Mouse (Mus musculus): ENCODE data around the gene Cst9. TPM values are rescaled to one million over a fixed set of nuclear protein-coding genes. Genes with fewer than 3 reads are reported as not detected.

The Cst9 gene
- total RNA-seq (2021): not detected
- long read RNA-seq, experiment 1: 0 reads
- long read RNA-seq, experiment 2: 0 reads

DNA sequence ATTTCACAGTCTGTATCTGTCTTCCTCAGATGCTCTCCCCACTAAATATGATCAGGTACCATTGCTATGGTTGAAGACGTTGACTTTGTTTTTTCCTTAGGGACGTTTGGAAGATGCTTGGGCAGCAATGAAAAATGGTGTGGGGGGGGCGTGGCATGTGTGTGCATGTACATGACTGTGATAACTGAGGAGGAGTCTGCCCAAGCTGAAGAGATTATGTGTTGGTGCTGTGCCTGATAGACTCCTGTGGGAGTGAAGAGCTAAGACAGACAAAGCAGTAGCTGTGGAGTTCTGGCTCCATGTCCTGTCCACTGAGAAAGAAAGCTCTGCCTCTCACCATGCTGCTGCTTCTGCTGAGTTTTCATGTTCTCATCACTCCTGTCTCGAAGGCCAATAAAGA lies at the start of gene Cst9:
Cst9 (plus strand) TSS at position 236 of the 400 bp plus-strand sequence.
- DNase-seq (ENCODE audit: low spot score in 2 of 2): no peak

DNA sequence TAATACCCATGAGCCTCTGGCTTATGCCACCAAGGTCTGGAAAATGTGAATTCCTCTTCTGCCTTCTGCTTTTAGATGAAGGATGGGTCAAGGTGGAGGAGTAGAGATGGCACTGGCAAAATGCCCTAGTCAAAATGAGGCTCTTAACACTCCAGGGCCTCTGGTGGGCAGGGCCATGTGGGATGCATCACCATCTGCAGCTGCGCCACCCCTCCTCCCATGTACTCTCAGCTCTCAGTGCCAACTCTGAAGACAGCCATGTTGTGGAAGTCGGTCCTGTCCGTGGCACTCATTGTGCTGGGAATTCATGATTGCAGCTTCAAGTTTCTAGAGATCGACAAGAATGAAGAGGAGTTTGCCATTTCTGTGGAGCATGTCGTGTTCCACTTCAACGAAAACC lies 45.8 kb upstream of the Cst9 start, which contains the start of gene Cst12:
Cst12 (plus strand) TSS at position 220 of the 400 bp plus-strand sequence.
- DNase-seq (ENCODE audit: low spot score in 2 of 2): no peak

DNA sequence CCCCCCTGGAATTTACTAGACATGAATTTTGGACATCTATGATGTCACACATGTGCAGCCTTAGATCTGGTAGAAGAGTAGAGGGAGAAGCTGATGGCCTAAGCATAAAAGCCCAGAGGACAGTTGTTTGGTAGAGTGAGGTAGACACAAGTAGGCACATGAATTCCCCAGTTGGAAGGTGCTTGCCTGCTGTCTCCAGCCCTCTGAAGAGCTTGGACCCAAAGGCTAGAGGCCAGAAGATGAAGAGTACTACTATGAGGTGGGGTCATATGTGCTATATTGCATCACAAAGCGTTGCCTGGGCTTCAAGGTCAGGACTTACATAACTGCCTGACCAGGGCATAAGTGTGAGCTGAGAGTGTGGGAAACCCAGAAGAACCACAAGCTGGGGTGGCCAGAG lies 36.5 kb upstream of the Cst9 start, which contains the start of gene Cst8:
Cst8 (plus strand) TSS at position 301 of the 400 bp plus-strand sequence.
- no peak for DNase-seq (ENCODE audit: low spot score in 2 of 2)

DNA sequence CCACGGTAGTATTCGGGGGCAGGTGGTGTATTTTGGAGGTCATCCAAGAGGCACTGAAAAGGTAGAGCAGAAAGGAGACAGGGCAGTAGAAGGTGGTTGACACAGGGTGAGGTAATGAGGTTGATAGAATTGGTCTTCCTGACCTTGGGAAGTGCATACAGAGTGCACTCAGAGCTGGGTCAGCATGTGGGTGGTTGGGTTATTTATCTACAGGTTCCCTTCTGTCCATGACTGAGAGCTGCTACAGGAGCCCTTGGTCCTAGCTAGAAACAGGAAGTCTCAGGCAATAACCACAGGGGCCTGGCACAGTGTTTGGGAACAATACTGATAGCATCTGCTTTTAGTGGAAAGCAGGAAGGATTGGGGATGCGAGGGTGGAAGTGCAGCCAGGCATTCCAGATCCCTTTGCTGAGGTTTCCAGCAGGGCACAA lies 33.4 kb upstream of the Cst9 start:
- DNase-seq (ENCODE audit: low spot score in 2 of 2): no peak

DNA sequence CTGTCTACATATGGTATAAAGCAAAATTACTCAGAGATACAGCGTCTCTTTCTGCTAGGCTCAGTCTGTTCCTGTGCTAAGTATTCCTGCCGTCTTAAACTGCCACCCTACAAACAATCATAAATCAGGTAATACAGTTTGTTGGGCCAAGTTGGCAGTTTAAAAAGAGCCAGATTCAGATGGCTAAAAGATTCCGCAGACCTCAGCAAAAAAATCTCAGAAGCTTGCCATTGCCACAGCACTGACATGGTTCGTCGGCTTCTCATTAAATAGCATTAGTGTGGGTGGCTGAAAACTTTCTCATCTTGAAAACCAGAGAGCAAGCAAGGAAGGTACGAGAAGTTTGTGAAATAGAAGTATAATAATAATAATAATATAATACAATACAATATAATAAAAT lies 28.3 kb upstream of the Cst9 start:
- no peak for DNase-seq (ENCODE audit: low spot score in 2 of 2)

DNA sequence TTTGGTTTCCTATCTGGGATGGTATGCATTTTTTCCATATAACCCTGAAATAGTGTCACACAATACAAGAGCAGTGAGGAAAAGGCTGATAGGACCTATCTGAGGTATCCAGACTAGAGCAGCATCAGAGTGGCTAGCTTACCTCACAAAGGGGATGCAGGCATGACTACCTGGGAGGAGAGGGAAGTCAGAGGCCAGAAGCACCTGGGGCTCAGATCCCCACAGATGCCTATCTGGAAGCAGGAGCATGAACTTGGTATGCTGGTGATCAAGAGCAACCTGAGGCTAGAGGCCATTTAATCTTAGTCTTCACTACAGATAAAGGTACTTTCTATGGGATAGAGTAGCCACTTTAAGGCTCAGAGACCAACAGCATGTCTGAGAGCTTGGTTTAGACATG lies 15.0 kb upstream of the Cst9 start, which contains the start of gene Cst13:
Cst13 (plus strand) TSS at position 173 of the 400 bp plus-strand sequence.
- no peak for DNase-seq (ENCODE audit: low spot score in 2 of 2)

DNA sequence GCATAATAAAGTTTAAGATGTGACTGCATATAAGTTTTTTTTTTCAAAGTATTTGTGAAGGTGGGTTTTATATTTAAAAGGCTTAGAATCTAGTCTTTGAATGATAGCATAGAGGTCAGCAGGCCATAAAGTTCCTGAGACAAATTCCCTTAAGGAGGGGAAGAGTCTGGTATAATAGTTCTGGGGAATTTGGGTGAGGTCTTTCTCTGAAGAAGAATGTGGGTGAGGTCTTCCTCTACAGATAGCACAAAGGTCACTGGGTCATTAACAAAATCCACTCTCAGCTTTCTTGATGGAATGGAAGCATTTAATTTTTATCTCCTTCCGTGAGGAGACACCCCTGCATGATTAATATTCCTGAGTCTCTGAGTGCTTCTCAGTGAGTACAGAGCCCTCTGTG lies 9.0 kb upstream of the Cst9 start:
- no peak for DNase-seq (ENCODE audit: low spot score in 2 of 2)

DNA sequence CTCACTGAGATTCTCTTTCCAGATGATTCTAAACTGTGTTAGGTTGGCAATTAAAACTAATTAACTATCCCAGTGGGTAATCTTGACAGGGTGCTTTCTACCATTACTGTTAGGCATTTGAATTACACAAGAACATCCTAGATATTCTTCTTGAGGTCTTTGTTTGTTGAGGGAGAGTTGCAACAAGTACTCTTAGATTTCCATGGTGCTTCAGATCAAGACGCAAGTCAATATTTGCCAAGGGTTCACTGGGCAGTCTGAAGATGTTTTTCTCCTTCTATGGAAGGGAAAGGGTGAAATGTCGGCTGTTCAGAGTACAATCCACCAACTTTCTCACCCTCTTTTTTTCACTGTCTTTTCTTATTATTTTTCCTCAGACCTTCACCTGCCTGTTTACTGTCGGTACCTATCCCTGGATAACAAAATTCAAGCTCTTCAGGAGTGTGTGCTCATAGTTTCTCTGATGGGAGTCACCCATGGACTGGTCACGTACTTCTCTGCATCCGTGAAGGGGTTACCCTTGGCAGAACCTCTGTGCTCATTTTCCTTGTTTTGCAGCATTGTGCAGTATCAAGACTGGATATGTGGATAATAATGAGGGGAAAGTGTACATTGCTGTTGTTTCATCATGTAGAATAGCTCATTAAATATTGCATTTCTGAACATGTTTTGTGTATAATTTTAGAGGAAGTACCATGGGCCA lies 3.3 kb downstream of the Cst9 start:
- DNase-seq (ENCODE audit: low spot score in 2 of 2): no peak

DNA sequence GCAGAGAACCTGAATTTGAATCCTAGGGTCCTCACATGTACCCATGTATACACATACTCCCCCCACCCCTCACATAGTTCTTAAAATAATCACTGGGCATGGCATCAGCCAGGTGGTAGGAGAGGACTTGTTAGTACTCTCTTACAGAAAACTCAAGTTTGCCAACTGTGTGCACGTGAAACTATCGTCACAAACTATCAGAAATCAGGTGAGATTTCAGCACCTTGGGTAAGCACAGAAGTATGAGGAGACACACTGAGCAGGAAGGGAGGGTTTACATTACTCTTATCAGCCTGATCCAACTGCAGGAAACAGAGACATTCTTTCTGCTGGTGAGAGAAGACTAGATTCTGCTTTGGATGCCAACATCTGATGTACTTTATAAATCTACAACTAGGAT lies 4.3 kb downstream of the Cst9 start:
- no peak for DNase-seq (ENCODE audit: low spot score in 2 of 2)

DNA sequence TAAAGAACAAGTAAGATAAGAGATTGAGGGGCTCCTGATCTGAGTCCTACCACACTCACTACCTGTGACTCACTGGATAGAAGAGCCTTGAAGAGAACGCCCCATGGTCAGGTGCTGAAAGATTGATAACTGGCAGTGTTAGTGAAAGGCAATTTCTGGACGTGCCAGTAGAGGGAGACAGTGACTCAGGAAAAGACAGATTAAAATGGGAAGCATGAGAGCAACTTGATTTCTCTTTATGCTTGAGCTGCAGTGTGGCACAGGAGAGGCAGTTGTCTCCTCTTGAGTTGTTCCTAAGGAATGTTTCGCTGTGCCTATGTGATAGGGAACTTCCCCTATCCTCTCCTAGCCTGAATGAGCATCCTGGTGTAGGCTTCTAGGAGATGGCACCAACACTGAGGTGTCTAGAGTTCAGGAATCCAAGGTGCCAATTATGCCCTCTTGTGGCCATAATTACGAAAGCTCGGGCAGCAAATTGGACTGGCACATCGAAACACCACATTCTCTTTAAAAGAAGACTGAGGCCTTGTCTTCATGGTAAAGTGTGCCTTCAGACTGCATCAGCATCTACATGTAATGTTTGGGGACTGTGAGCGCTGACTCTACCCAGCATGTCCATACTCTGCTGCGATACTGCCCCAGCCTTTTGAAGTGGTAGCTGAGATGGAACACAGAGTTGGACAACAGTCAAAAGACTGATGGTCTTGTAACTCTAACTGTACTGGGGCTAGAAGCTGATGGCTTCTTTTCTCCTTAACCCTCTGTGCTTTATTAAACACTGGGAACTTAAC lies 16.4 kb downstream of the Cst9 start:
- peak; percentile 15 to 66 for DNase-seq (ENCODE audit: low spot score in 2 of 2)

DNA sequence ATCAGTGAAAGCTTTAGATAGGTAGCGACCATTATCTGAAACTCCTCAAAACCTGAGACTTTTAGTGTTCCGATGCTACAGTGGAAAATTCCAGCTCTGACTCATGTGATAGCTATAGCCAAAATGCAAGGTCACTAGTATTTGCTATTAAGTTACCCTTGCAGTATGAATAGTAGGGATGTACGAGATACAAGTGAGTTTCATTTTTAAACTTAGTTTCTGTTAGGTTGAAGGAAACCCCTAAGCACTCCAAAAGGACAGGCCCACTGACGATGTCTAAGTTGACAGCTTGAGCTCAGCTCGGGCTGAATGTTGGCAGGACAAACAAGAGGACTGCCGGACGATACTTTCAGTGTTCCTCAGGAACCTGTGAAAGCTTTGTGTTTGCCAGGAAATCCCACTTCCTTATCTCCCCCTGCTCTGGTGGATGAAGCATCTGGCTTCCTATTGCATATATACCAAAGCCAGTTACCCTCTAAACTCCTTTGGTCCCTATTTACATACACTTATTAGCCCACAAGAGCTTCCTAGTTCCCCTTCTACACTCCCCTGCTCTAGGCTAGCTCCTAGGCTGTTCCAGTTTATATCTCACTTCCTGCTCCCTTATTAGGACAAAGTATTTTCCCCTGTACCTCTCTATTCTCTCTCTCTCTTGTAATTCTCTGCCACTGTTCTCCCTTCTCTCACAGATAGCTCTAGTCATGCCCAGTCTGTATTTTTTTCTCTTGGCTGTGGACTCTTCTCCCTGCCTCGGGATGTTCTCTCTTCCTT lies 21.9 kb downstream of the Cst9 start:
- DNase-seq (ENCODE audit: low spot score in 2 of 2): no peak

DNA sequence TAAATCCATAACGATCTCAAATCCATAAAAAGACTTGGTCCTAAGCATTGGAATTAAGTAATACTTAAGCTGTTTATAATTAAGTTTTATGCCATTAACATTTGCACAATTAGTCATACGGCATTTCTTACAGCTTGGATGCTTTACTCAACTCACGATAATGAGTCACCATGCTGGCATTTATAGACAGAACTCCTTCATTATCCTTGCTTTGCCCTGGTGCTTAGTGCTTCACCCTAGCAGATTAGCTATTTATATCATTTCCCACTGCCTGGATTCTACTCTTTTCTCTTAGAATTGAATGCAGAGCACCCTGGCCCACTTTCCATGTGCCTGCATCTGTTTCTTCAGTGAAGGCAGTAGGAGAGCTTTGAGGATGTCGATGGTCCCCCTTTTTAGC lies 22.6 kb downstream of the Cst9 start:
- DNase-seq (ENCODE audit: low spot score in 2 of 2): no peak

DNA sequence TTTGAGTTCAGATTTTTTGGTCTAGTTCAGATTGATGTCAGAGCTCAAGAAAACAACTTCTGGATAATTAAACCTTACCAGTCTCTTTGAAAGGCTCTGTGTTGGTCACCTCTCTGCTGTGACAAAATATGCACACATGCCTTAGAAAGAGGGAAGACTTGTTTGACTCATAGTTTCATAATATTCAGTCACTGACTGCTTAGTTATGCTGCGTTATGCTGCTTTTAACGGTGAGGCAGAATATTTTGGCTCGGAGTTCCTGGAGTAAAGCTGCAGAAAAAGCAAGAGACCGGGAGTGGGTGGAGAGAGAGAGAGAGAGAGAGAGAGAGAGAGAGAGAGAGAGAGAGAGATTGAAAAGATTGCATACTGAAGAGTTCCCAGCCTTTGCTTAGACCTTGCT lies 26.0 kb downstream of the Cst9 start:
- no peak for DNase-seq (ENCODE audit: low spot score in 2 of 2)

DNA sequence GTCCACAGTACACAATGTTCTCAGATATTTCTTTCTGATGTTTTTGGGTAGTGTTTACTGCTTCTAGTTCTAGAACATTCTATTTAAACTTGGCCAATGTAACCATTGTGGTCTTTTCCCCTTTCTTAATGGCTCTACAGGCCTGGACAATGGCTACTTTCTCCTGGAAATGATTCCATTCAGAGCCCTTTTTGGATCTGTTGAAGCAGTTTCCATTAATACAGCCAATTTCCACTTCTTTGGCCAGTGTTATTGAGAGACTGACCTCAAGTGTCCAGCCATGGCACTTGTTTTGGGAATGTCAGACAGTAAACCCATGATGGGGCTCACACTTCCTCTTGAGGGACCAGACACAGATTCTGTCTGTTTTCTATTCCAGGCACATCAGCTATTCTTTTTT lies 26.7 kb downstream of the Cst9 start:
- DNase-seq (ENCODE audit: low spot score in 2 of 2): no peak

DNA sequence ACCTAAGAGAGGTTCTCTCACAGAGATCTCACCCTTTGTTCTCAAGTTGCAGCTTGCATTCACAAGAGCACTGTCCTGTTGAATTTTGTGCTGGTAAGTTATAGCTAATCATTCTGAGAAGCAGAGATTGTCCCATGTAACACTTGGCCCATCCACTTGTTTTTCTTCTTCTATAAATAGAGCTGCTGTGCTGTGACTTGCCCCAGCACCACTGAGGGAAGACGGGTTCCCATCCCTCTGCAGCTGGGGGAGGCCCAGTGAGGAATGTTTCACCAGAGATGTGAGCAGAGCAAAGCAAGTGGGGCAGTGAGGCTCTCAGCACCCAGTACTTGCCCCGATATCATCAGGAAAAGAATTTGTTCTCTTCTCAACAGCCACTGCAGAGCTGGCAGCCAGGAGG lies 30.0 kb downstream of the Cst9 start, which contains the start of gene 9230104L09Rik:
9230104L09Rik (minus strand) TSS at position 73 of the 400 bp plus-strand sequence.
- no peak for DNase-seq (ENCODE audit: low spot score in 2 of 2)

DNA sequence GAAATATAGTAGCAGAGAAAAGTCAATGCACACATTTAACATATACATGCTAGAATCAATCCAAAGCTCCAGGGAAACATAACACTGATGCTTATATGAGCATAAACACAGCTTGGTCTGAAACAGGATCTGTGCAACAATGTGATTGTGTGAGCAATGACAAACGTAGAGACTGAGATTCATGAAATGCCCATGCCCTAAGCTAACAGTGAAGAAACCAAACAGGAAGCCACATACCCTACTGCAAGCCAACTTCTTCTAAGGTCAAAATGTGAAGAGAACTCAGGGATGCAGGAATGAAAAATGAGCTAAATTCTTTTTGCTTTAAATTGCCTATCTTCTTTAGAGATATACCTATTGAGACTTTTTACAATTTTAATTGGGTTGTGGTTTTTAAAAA lies 34.0 kb downstream of the Cst9 start:
- DNase-seq (ENCODE audit: low spot score in 2 of 2): no peak

DNA sequence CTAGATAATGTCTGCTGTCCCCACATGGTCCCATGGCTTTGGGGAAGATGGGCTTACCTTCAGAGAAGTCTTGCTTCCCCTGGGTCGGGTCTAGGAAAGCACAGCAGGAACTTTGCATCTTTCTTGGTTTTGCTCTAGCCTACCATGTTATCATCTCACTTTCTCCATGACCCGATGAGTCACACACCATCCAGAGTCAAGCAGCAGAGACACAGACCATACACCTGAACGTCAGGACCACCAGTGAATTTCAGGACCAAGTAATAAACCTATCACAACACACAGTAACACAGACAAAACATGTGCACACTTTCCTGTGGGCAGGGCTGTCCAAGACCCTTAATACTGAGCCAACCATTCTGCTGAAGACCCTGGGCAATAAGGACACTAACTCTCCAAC lies 35.6 kb downstream of the Cst9 start:
- no peak for DNase-seq (ENCODE audit: low spot score in 2 of 2)

DNA sequence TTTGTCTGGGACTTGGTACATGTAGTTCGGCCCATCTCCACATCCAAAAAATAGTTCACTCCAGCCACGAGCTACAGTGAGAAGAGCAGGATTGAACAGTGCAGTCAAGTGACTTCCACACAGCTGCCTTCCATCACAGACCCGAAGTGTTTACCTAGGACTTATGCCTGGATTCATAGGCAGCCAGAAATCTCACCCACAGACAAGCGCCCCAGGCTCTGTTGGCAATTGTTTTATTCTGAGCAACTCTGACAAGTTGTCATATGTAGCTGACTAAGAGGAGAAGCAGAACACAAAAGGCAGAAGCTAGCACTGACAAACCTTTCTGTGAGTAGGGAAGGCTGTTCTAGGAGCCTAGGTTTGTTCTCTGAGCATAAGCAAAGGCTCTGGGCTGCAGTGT lies 37.9 kb downstream of the Cst9 start:
- DNase-seq (ENCODE audit: low spot score in 2 of 2): no peak

DNA sequence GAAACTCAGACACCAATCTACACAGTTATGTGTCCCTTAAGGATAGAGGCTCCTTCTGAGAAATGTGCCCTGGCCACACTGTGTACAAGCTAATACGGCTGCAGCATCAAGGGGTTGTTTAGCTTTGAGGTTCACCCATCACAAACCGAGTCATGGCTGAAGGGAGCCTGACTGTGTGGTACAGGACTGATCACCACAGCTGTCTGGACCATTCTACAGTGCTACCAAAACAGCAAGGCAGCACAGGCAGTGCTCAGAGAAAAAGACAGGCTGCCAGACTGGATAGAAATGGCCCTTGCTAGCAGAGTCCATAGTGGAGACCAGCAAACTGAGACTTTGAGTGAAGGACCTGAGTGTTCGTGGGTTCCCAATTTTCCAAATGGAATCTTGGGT lies 39.3 kb downstream of the Cst9 start:
- DNase-seq (ENCODE audit: low spot score in 2 of 2): no peak

DNA sequence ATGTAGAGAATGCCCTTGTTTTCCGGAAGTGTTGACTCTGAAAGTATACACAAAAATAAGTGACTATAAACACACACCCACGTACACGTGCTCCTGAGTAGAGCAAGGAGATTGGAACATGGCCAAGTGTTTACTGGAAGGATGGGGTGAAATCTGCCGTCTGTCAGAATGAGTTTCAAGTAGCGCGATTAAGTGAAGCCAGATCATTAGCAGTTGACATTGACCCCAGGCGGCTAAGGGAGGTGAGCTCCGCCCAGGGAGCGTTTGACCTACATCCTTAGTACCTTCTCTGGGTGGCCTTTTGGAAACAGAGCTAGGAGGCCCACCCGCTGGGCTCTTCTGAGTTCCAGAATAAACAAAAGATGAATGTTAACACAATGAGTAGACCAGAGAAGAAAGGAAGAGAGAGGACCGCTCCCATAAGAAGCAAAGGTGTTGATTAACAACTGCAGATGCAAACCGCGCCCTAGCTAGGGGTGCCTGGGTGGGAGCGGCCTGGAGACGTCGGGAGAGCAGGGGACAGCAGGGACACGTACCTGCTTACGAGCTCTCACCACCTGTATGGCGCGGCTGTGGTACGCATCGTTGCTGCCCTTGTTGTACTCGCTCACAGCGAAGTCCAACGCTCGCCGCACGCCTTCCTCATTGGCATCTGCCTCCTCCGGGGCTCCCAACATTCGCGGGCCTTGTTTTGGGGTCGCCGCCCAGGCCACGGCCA lies 39.8 kb downstream of the Cst9 start:
- DNase-seq (ENCODE audit: low spot score in 2 of 2): no peak

DNA sequence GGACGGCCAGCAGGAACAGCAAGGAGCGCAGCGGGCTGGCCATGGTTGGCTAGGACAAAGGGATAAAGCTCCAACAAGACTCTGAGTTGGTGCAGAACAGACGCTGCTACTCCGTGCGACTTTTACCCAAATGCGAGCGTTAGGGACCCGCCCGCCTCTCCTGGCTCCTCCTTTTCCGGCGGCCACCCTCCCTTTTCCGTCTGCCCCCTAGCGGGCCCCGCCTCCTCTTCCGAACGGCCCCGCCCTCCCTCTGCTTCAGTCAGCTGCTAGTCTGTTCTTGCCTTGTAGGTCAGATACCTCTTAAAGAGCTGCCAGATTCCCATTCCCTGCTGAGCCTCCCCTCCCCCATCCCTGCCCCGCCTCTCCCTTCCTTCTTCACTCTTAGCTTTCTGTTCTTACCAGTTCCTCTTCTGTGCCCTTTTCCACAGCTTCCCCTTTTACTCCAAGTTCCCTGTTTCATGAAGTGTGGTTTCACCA lies 40.4 kb downstream of the Cst9 start, which contains the start of gene Cst3:
Cst3 (minus strand) TSS at position 358 of the 477 bp plus-strand sequence.
- DNase-seq (ENCODE audit: low spot score in 2 of 2): peak; percentile 85 to 87
